Mouse (Mus musculus) thymus, adult 2 months (tissue): ENCODE data around the gene Selenoh. TPM values are rescaled to one million over a fixed set of nuclear protein-coding genes. Genes with fewer than 3 reads are reported as not detected.

Experiments
- DNase-seq: peaks from one replicate; pipeline ENCODE4 v3.0.0; 2021
- H3K27ac ChIP-seq: fragments of 200-500 bp; 2 replicates; pipeline ENCODE4 v1.5.1; 2012; ENCODE audit warnings: low read length, control low read depth; ENCODE audit not compliant: control insufficient read depth, insufficient read depth
- H3K27me3 ChIP-seq: fragments of 200-500 bp; 2 replicates; pipeline ENCODE4 v1.6.1; 2012; ENCODE audit warnings: mild to moderate bottlenecking, low read length, moderate library complexity, mixed read lengths; ENCODE audit not compliant: control insufficient read depth, insufficient read depth
- H3K36me3 ChIP-seq: fragments of 200-500 bp; 2 replicates; pipeline ENCODE4 v1.6.1; 2012; ENCODE audit warnings: mild to moderate bottlenecking, low read length, moderate library complexity; ENCODE audit not compliant: control insufficient read depth, insufficient read depth
- H3K4me1 ChIP-seq: fragments of 200-500 bp; replicated peaks from 2 replicates; pipeline ENCODE4 v1.6.1; 2012; ENCODE audit warnings: low read length; ENCODE audit not compliant: control insufficient read depth, insufficient read depth
- H3K4me3 ChIP-seq: fragments of 200-500 bp; 2 replicates; pipeline ENCODE4 v1.5.1; 2012; ENCODE audit warnings: mild to moderate bottlenecking, low read length, control low read depth, moderate library complexity; ENCODE audit not compliant: control insufficient read depth, insufficient read depth
- CTCF ChIP-seq: fragments of 200-500 bp; IDR thresholded peaks from 2 replicates; pipeline ENCODE4 v1.5.1; 2012; ENCODE audit warnings: mild to moderate bottlenecking, control low read depth, low read length, moderate library complexity, borderline replicate concordance; ENCODE audit not compliant: control insufficient read depth, poor library complexity, insufficient read depth; ENCODE audit errors: extremely low read depth
- POLR2A ChIP-seq: fragments of 200-500 bp; IDR thresholded peaks from 2 replicates; pipeline ENCODE4 v1.6.1; 2012; ENCODE audit warnings: mild to moderate bottlenecking, low read length, control low read depth, moderate library complexity; ENCODE audit not compliant: control insufficient read depth, poor library complexity, insufficient read depth; ENCODE audit errors: extremely low read depth
- WGBS: fragments of 180-500 bp; shearing (Covaris S2); methylation state at CpG from one replicate; pipeline ENCODE4 v1.1.7; 2018; 5-methylcytosine and 5-hydroxymethylcytosine counted together
- polyA plus RNA-seq: library from polyadenylated mRNA; depleted of rRNA; stranded (reverse); fragments of >200 nt; gene quantifications from 2 replicates; pipeline ENCODE4 v1.2.3, GENCODE M21; 2012; rRNA removed

Gene Selenoh
- polyA plus RNA-seq: 172 and 191 TPM in 2 replicates

DNA sequence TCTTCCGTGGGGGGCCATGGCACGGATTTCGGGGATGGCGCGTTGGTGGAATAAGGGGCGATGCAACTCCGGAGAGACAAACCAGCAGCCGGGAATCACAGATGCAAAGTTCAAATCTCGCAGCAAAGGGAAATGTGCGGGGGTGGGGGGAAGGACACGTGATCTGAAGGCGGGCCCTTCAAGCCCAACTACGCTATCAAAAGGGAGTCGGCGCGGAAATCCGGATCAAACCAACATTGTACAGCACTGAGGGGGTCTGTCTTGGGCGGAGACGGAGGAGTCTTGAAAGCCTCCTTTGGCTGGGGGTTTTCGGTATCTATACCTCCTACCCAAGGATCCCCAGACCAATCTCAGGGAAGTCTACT is at the start of gene Selenoh:
Selenoh (minus strand) TSS at position 202 of the 365 bp plus-strand sequence.
- peak; percentile 88 for DNase-seq
- Histone ChIP-seq H3K4me3 (peak within 1 kb of the TSS; percentile 98), H3K27me3 (no peaks in the 10 kb centered on the region), H3K36me3 (peaks cover 4% of the 10 kb centered on the region; the same call in 1 of the 2 replicates), H3K4me1 (0 out of 2 replicates have a peak, but pooled peaks cover 2% of the 10 kb centered on the region), H3K27ac (no peak within 1 kb of the TSS; the same call in 1 of the 2 replicates)
- TF ChIP-seq CTCF (no peak), POLR2A (peak; percentile 66)
- WGBS: under 1% methylated on average over 20 of the region's 20 CpGs

DNA sequence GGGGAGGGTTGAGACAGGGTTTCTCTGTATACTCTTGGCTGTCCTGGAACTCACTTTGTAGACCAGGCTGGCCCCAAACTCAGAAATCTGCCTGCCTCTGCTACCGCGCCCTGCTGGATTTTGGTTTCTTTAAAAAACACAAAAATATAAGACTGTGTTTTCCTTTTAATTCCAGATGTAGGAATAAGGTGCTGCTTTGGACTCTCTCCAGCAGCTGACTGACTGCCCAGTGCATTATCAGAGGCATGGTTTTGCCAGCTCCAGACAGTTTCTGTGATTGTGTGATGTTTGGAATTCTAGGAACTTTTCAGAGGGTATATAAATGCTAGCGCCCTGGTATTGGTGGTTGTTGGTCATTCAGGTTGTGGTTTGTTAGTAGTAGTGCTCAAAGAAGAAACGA is 46.8 kb upstream of the Selenoh start:
- DNase-seq: no peak
- no peaks in the 10 kb centered on the region for H3K27me3 ChIP-seq
- peaks cover 3% of the 10 kb centered on the region for H3K4me1 ChIP-seq
- H3K27ac ChIP-seq: no peak overlapping the region
- no peak overlapping the region for H3K4me3 ChIP-seq
- TF ChIP-seq POLR2A (no peak), CTCF (no peak)
- 95% methylated on average over 4 of the region's 4 CpGs for WGBS
- H3K36me3 ChIP-seq: no peaks in the 10 kb centered on the region

DNA sequence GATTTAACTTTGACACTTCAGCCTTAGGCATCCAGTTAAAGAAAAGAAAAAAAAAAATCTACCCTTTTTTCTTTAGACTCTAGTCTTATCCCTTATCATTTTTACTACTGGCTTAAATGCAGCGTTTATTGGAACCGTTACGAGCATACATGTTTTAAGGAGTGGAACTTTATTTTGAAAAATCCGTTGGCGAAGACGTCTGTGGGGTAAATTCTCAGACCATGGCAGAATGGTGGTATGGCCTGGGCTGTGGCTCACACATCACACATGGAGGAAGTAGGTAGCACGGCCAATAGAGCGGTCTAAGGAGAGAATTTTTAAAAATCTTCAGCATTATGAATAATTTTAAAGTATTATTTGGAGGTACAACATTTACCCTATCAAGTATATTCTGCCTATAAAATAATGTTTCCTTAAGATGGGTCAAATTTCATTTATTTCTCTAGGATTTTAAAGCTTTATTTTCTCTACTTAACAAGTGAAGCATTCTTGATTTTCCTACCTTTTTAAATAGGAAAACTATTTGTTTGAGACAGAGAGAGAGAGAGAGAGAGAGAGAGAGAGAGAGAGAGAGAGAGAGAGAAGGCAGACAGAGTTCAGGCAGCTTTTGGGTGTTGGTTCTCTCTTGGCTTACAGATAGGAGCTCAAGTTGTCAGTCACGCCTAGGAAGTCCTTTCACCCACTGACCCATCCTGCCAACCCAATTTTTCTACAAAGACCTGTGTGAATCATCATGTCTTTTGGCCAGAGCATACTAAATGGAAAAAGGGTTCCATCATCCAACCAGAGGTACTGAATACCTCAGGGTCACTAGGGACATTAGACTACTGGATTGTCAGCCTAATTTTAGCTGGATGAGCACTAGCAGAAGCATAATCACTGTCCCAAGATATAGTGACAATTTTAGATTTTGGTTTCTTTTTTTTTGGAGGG is 46.1 kb upstream of the Selenoh start:
- peaks cover 3% of the 10 kb centered on the region for H3K4me1 ChIP-seq
- H3K4me3 ChIP-seq: peak overlapping the region; percentile 75; the same call in 1 of the 2 replicates
- 26% methylated on average over 9 of the region's 9 CpGs for WGBS

DNA sequence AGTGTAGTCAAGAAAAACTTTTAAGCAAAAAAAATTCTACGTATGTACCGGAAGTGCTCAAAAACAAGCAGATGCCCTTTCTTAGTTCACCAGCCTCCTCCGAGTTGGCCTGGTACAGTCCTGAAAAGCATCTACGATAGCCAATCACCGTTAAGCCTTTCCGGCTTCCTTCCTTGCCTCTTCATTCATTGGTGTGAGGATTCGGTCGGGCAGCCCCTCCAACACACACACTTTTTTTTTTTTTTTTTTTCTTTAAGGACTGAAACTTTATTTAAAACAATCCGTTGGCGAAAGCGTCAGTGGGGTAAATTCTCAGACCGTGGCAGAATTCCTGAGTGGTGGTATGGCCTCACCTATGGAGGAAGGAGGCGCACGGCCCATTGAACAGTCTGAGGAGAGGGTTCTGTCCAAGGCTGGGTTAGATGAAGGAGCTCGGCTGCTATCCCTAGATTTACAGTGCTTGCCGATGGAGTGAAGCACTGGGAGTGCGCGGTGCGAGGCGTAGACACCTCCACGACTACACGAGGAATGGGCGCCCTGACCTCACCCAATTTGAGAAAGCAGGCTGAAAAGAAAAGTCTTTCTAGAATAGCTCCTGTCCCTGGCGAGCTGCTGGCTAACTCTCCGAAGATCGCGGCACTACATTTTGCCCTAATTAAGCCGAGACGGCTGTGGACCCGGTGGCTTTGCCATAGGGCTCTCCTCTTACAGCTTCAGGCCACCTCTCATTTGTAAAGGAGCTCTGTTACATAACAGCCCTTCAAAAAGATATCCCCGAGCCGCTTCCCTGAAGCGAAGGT is 45.2 kb upstream of the Selenoh start:
- Histone ChIP-seq H3K4me1 (peaks cover 3% of the 10 kb centered on the region), H3K27ac (peak overlapping the region; percentile 65), H3K36me3 (peaks cover 1% of the 10 kb centered on the region; the same call in 1 of the 2 replicates), H3K27me3 (no peaks in the 10 kb centered on the region), H3K4me3 (peak overlapping the region; percentile 75)
- WGBS: under 1% methylated on average over 33 of the region's 33 CpGs
- DNase-seq: peak; percentile 80
- TF ChIP-seq CTCF (no peak), POLR2A (no peak)

More for the DNA sequence above, 46.1 kb upstream of the Selenoh start:
- H3K27ac ChIP-seq: no peak overlapping the region; the same call in 1 of the 2 replicates
- no peaks in the 10 kb centered on the region for H3K27me3 ChIP-seq
- no peak for DNase-seq
- no peaks in the 10 kb centered on the region for H3K36me3 ChIP-seq
- TF ChIP-seq CTCF (no peak), POLR2A (no peak)

DNA sequence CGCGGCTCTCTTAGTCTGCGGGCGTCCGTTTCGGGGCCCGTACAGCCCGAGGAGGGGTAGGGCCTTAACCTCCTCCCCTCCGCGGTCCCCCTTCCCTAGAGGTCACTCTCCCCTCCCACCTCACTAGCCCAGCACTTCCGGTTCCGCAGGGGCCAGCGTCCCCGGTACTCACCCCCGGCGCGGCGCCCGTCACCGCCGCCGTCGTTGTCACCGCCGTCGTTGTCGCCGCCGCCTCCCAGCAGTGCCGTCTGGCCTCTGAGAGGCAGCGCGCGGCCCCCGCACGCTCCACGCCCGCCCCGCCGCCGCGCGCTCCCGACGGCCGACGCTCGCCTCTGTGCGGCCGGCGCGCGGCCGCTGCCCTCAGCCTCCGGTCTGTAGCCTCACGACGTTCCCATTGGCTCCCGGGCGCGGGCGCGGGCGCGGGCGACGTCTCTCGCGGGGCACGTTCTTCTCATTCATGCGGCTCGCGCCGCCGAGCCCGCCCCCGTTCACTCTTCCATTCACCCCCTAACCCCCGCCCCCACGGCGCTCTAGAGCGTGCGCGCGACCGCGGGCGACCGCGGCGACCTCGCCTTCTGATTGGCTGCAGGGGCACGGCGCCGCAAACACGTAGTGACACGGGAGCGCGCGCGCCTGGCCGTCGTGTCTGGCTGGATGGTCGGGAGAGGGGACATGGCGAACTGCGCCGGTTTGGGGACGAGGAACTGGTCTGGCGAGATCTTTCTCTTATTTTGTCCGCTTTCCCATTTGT is 44.4 kb upstream of the Selenoh start, which contains the start of gene Zdhhc5:
Zdhhc5 (minus strand) TSS at position 370 of the 751 bp plus-strand sequence.
- Histone ChIP-seq H3K4me3 (peak within 1 kb of the TSS; percentile 82), H3K27me3 (no peaks in the 10 kb centered on the region), H3K36me3 (peaks cover 8% of the 10 kb centered on the region; the same call in 1 of the 2 replicates), H3K4me1 (peaks cover 3% of the 10 kb centered on the region), H3K27ac (peak within 1 kb of the TSS; percentile 65)
- peak; percentile 99 for DNase-seq
- peak; percentile 46 for TF ChIP-seq CTCF
- TF ChIP-seq POLR2A: peak; percentile 67
- 1% methylated on average over 106 of the region's 107 CpGs for WGBS
